Mouse (Mus musculus) bone marrow, adult 2 months (tissue): ENCODE measurements around the gene Sypl. TPM values are rescaled to one million over a fixed set of nuclear protein-coding genes. Genes with fewer than 3 reads are reported as not detected.
A peak's percentile ranks its signal among the peaks of the same experiment; 100 is the strongest.

Experiments used
- H3K27ac ChIP-seq: fragments of 200-500 bp; 2 replicates; pipeline ENCODE4 v1.5.1; 2012; ENCODE audit warnings: low read depth, mild to moderate bottlenecking, control low read depth, inconsistent platforms, low read length; ENCODE audit not compliant: control insufficient read depth, poor library complexity, insufficient read depth
- H3K4me1 ChIP-seq: fragments of 200-500 bp; 2 replicates; pipeline ENCODE4 v1.6.1; 2011; ENCODE audit warnings: low read length; ENCODE audit not compliant: control insufficient read depth, insufficient read depth
- H3K4me3 ChIP-seq: fragments of 200-500 bp; replicated peaks from 2 replicates; pipeline ENCODE3; 2011; ENCODE audit warnings: mild to moderate bottlenecking, low read depth, low read length, control low read depth; ENCODE audit not compliant: control insufficient read depth
- CTCF ChIP-seq: fragments of 200-500 bp; IDR thresholded peaks from 2 replicates; pipeline ENCODE4 v1.5.1; 2011; ENCODE audit warnings: low read length, control low read depth; ENCODE audit not compliant: control insufficient read depth, insufficient read depth
- POLR2A ChIP-seq: fragments of 200-500 bp; IDR thresholded peaks from 2 replicates; pipeline ENCODE4 v1.6.1; 2011; ENCODE audit warnings: low read depth, mild to moderate bottlenecking, control low read depth, low read length, borderline replicate concordance; ENCODE audit not compliant: control insufficient read depth
- WGBS: fragments of 180-500 bp; shearing (Covaris S2); methylation state at CpG from one replicate; pipeline ENCODE4 v1.1.7; 2018; 5-methylcytosine and 5-hydroxymethylcytosine counted together
- polyA plus RNA-seq: library from polyadenylated mRNA; stranded (reverse); fragments of >200 nt; gene quantifications from 2 replicates; pipeline ENCODE4 v1.2.4, GENCODE M21; 2011; ENCODE audit warnings: low replicate concordance; ENCODE audit not compliant: missing spikeins, insufficient read depth, insufficient read length

Sypl gene
- polyA plus RNA-seq = 8.8 and 25.4 TPM in 2 replicates

DNA sequence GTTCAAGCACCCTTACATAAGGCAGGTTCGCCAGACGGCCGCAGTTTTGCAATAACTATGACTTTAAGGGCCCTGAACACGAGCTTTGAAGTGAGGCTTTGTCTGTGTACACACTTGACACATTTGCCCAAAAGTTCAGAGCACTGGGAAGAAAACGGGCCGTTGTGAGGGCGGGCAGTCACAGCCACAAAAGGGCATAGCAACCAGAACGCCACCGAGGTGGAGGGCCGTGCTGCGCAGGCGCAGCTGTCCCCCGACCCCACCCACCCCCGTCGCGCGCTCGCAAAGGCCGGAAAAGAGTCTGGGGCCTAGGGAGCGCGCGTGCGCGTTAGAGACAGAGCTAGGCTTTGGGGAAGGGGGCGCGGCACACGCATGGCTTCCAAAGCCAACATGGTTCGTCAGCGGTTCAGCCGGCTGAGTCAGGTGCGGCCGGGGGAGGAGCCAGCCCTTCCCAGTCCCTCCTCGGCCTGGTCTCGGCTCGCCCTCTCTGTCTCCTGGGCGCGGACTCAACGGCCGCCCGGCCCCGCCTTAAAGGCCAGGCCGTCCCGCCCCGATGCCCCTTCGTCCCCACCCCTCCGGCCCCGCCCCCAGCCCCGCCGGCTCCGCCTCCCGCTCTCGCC is at the start of gene Sypl:
Sypl (plus strand) TSS at position 296 of the 620 bp plus-strand sequence.
- TF ChIP-seq POLR2A (peak; percentile 61; the same call in 1 of the 2 replicates), CTCF (no peak)
- H3K4me3 ChIP-seq = peak within 1 kb of the TSS; percentile 91
- 1% methylated on average over 47 of the region's 52 CpGs for WGBS
- H3K4me1 ChIP-seq = peaks cover 2% of the 10 kb centered on the region; the same call in 1 of the 2 replicates
- peak within 1 kb of the TSS; percentile 99 for H3K27ac ChIP-seq

DNA sequence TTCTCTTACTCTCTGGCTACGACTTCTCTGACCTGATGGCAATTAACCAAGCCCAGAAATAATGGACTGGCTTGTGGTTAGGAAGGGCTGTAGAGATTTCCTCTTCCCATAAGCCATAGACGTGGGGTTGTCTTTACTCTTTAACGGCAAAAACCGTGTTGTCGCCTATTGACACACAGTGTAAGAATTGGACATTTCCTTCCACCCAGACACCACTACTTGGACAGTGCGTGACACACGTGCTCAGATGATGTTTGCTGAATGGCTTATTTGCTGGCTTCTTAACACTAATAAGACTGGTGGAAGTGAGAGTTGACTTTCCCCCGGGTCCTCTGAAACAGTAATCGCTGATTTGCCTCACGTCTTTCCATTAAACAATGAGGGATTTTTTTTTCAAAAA is 44.0 kb upstream of the Sypl start:
- Histone ChIP-seq H3K27ac (no peak overlapping the region), H3K4me3 (no peak overlapping the region), H3K4me1 (peaks cover 2% of the 10 kb centered on the region; the same call in 1 of the 2 replicates)
- WGBS = 19% methylated on average over 10 of the region's 10 CpGs
- TF ChIP-seq POLR2A (no peak), CTCF (no peak)

DNA sequence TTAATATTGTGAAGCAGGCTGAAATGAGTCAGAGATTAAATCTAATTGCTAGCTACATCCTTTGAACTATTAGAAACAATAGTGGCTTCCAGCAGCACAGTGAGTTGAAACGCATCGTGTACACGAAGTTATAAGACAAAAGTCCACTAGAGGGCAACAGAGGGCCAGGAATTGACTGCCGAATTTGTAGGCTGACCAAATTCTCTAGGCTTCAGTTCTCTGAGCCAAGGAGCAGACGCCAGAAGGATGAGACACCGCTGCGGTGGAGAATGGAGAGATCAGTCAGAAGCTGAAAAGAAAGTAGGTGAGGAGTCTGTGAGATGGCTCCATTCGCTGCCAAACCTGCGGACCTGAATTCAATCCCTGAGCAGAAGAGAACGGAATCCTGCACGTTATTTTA is 43.6 kb upstream of the Sypl start:
- 14% methylated on average over 11 of the region's 11 CpGs for WGBS
- peaks cover 2% of the 10 kb centered on the region; the same call in 1 of the 2 replicates for H3K4me1 ChIP-seq
- H3K4me3 ChIP-seq = no peak overlapping the region
- TF ChIP-seq CTCF (peak; percentile 47), POLR2A (no peak)
- H3K27ac ChIP-seq = no peak overlapping the region

DNA sequence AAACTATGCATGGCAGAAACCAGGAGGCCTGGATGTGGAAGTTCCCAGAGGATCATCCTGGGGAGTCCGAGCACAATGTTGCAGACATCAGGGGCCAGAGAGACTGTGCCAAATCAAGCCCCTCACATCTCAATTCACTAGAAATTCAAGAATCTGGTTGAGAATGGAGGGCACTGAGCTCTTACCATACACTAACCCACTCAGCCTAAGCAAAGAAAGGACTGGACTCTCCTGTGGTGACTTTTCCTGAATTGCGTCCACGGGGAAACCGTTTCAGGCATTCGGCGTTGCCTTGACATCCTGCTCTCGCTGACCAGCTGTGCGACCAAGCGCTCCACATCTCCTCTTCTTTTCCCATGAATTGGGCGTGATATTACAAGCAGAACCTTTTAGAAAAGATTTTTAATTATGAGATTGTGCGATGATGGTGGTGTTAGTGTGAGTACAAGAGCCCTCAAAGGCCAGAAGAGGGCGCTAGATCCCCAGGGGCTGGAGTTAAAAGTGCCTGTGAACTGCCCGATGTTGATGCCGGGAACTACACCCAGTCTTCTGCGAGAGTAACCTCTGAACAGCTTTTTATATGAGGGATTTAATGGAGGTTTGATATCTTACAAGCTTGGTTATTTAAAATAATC is 43.0 kb upstream of the Sypl start:
- WGBS = 39% methylated on average over 15 of the region's 15 CpGs
- H3K4me3 ChIP-seq = no peak overlapping the region
- no peak overlapping the region for H3K27ac ChIP-seq
- TF ChIP-seq CTCF (peak; percentile 68), POLR2A (no peak)
- peaks cover 2% of the 10 kb centered on the region; the same call in 1 of the 2 replicates for H3K4me1 ChIP-seq

DNA sequence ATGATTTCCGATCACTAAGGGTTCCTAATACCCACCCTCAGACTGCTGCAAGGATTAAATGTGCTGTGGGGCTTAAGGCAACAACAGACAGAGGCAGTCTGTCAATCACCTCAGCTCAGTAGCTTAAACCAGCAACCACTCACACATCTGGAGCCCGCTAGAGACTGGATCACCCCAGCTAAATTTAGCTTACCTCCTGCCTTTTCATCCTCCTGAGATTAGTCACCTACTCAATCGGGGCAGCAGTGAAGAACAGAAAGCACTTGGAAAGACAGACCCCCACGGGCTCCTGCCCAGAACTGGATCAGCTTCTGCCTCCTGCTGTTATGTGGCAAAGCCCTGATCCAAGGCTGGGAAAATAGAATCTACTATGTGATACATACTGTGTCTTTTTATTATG is 42.1 kb upstream of the Sypl start:
- H3K4me1 ChIP-seq = peaks cover 2% of the 10 kb centered on the region; the same call in 1 of the 2 replicates
- H3K4me3 ChIP-seq = no peak overlapping the region
- WGBS = 66% methylated on average over 4 of the region's 4 CpGs
- H3K27ac ChIP-seq = no peak overlapping the region
- TF ChIP-seq POLR2A (no peak), CTCF (no peak)

DNA sequence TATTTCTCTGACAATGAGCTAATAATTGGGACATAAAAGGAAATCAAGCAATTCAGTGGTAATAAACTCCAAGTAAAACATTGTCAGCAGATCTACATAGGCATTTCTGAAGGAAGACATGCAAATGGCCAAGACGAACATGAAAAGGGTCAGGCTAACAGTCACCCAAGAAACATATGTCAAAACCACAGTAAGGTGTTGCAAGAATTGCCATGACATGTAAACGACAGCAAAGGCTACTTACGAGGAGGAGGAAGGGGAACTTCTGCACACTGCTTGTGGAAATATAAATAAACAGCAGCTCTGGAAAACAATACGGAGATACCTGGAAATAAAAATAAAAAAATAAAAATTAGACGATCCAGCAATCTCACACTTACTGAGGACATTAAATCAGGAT is 40.9 kb upstream of the Sypl start:
- Histone ChIP-seq H3K4me3 (no peak overlapping the region), H3K27ac (no peak overlapping the region), H3K4me1 (peaks cover 2% of the 10 kb centered on the region; the same call in 1 of the 2 replicates)
- WGBS = 39% methylated on average over 5 of the region's 5 CpGs
- TF ChIP-seq CTCF (no peak), POLR2A (no peak)

DNA sequence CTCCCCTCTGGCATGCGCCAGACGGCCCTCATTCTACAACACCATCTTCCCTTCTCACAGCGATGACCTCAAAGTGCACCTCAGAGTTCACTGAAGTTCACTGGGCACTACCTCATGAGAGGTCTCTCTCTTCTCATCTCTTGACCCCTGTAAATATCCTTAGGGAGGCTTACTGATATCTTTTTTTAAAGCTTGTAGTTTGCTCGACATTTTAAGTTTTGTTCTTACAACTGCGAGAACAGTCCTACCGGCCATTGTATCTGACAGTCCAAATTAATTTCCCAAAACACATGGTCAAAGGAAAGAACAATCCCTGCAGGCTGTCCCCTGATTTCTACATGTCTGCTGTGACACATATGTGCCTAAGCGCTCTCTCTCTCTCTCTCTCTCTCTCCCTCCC is 35.0 kb upstream of the Sypl start:
- 85% methylated on average over 7 of the region's 7 CpGs for WGBS

DNA sequence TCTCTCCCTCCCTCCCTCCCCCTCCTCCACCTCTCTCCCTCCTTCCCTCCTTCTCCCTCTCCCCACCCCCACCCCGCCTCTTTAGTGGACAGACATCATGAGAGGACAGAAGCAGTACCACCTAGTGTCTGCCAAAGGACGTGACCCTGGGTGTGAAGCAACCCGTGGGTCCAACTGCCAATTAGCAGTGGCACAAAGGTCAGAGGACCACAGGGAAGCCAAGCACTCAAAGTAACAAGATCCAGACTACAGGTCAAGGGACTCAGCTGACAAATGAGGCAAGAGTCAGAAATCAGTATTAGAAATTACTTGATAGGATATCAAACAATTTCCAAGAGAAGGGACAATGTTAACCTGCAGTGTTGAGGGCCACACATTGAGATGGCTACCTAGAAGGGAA is 34.6 kb upstream of the Sypl start:
- peaks cover 6% of the 10 kb centered on the region for H3K4me1 ChIP-seq
- no peak overlapping the region for H3K27ac ChIP-seq
- H3K4me3 ChIP-seq = no peak overlapping the region
- 42% methylated on average over 3 of the region's 3 CpGs for WGBS
- TF ChIP-seq CTCF (no peak), POLR2A (no peak)

More for the DNA sequence above, 35.0 kb upstream of the Sypl start:
- Histone ChIP-seq H3K27ac (no peak overlapping the region), H3K4me3 (no peak overlapping the region), H3K4me1 (peaks cover 6% of the 10 kb centered on the region)
- TF ChIP-seq POLR2A = no peak
- TF ChIP-seq CTCF = no peak
